Comparison of ENCODE assay signal across 8 mouse cellular contexts in genomic region chrX:152336546-152337332, GRCm38 (mm10). TPM values are rescaled to one million over a fixed set of nuclear protein-coding genes. Genes with fewer than 3 reads are reported as not detected.
A peak's percentile ranks its signal among the peaks of the same experiment; 100 is the strongest.
DNase-seq lines count a peak whose midpoint lies in the region; TF ChIP-seq lines count a peak whose summit lies in the region.

No protein-coding gene starts in this region.

- TF ChIP-seq CTCF in left cerebral cortex, adult 2 months (IDR thresholded peaks at IDR 0.05) = no peak

- H3K36me3 ChIP-seq in macrophage (ENCODE audit: inconsistent target) = no peaks in the 10 kb centered on the region

- peak overlapping the region; percentile 88 for H3K27ac ChIP-seq in left cerebral cortex, adult 2 months
- peak overlapping the region; percentile 57 for H3K27ac ChIP-seq in macrophage

- no peaks in the 10 kb centered on the region for H3K79me2 ChIP-seq in macrophage (ENCODE audit: inconsistent target)

- 29% methylated on average over 30 of the region's 33 CpGs for WGBS in macrophage (ENCODE audit: missing documents)

- DNase-seq in adrenal gland, adult (ENCODE audit: inconsistent age in 2 of 2, low spot score in 1 of 2) = peak; percentile 94 to 96
- DNase-seq in embryo, embryonic 10 days (ENCODE audit: low spot score) = peak; percentile 89
- DNase-seq in gastrocnemius, adult 8-10 months (ENCODE audit: low spot score in 2 of 2) = peak; percentile 85 to 89
- peak; percentile 46 for DNase-seq in hindlimb bud, embryonic 11.5 days (ENCODE audit: extremely low spot score, low read depth, low spot score)
- DNase-seq in left cerebral cortex, adult 2 months (ENCODE audit: extremely low spot score in 1 of 2, low spot score in 2 of 2) = peak; percentile 84 to 88
- peak; percentile 74 for DNase-seq in retina, postnatal 7 days (ENCODE audit: low read depth, low spot score)
- peak; percentile 57 to 87 for DNase-seq in urinary bladder, adult 18-20 months (ENCODE audit: low spot score in 2 of 2)

- intact Hi-C loops in left cerebral cortex, adult 2 months (cut with DNase I) = no loop called here

- H3K4me3 ChIP-seq in left cerebral cortex, adult 2 months = peak overlapping the region; percentile 15
- H3K4me3 ChIP-seq in macrophage (ENCODE audit: inconsistent target) = no peak overlapping the region; the same call in 1 of the 2 replicates

RNA-seq across cellular contexts. Expression of gene Tspyl2, which starts 5.5 kb away (rescaled TPM):
- 10 to 100 TPM in 3 of 4 experiments, 1 to 10 TPM in 1; 7.2 to 15.3 (median 12.2) TPM for total RNA-seq in gastrocnemius, adult 8-10 months (2022)
- total RNA-seq in left cerebral cortex, adult 2 months (2021) = 100 to 1,000 TPM; 105 to 116 TPM
- 100 to 1,000 TPM in 2 of 26 experiments, 10 to 100 TPM in 24; 21.5 to 115 (median 62.3) TPM for total RNA-seq in macrophage (2018; cell fraction: chromatin; rRNA removed)
- total RNA-seq in macrophage (2018; cell fraction: cytosol; rRNA removed) = 10 to 100 TPM in 22 of 26 experiments, 1 to 10 TPM in 4; 7.4 to 21.0 (median 13.5) TPM
- 100 to 1,000 TPM in 3 of 26 experiments, 10 to 100 TPM in 23; 31.6 to 159 (median 64.4) TPM for total RNA-seq in macrophage (2018; cell fraction: nucleus; rRNA removed)
- polyA plus RNA-seq in macrophage (2018) = 17.5 to 50.8 TPM (median 26.1 TPM) in 3 replicates

RNA-seq across cellular contexts. Expression of gene Kantr, which starts 9.4 kb away (rescaled TPM):
- 1 to 10 TPM; 1.2 to 4.0 (median 2.4) TPM for total RNA-seq in gastrocnemius, adult 8-10 months (2022)
- total RNA-seq in left cerebral cortex, adult 2 months (2021) = 10 to 100 TPM; 52.7 to 56.0 TPM
- total RNA-seq in macrophage (2018; cell fraction: chromatin; rRNA removed) = 10 to 100 TPM in 13 of 26 experiments, 1 to 10 TPM in 12, under 1 TPM in 1; 0.86 to 37.8 (median 10.8) TPM
- 10 to 100 TPM in 5 of 26 experiments, 1 to 10 TPM in 21; 4.1 to 10.4 (median 8.0) TPM for total RNA-seq in macrophage (2018; cell fraction: cytosol; rRNA removed)
- total RNA-seq in macrophage (2018; cell fraction: nucleus; rRNA removed) = 10 to 100 TPM in 18 of 26 experiments, 1 to 10 TPM in 8; 4.1 to 39.7 (median 13.1) TPM
- polyA plus RNA-seq in macrophage (2018) = 5.3 to 7.0 TPM (median 6.9 TPM) in 3 replicates

RNA-seq across cellular contexts. Expression of gene Gpr173, which starts 31.8 kb away (rescaled TPM):
- under 1 TPM; 0.04 to 0.65 (median 0.24) TPM for total RNA-seq in gastrocnemius, adult 8-10 months (2022)
- total RNA-seq in left cerebral cortex, adult 2 months (2021) = 10 to 100 TPM; 14.5 to 16.8 TPM
- under 1 TPM in 1 of 26 experiments, not detected in 25; 0.16 TPM for total RNA-seq in macrophage (2018; cell fraction: chromatin; rRNA removed)
- total RNA-seq in macrophage (2018; cell fraction: cytosol; rRNA removed) = not detected
- not detected for total RNA-seq in macrophage (2018; cell fraction: nucleus; rRNA removed)
- not detected in 3 replicates for polyA plus RNA-seq in macrophage (2018)

Comparison
In these comparisons a context has a peak if more than half of its experiments do, and no peak if none do; other contexts are left out.
1. RNA of gene Tspyl2, which starts 5.5 kb away (total RNA-seq): 105 to 116 TPM in left cerebral cortex, adult 2 months; 7.2 to 15.3 TPM in gastrocnemius, adult 8-10 months; every median in the first group is over 4 times any median in the second.
2. RNA of gene Kantr, which starts 9.4 kb away (total RNA-seq): 52.7 to 56.0 TPM in left cerebral cortex, adult 2 months; 1.2 to 4.0 TPM in gastrocnemius, adult 8-10 months; every median in the first group is over 10 times any median in the second.
3. RNA of gene Gpr173, which starts 31.8 kb away (total RNA-seq): 14.5 to 16.8 TPM in left cerebral cortex, adult 2 months; 0.04 to 0.65 TPM in gastrocnemius, adult 8-10 months; every median in the first group is over 4 times any median in the second.
4. Peak in every context shown above with its lines, with median percentiles within 50 percentile points of each other: DNase-seq.